Mouse (Mus musculus) layer of hippocampus, adult 9-10 months (tissue): ENCODE measurements at regions not wholly inside any gene's neighbourhood (a gene's known extent, or its start where the extent isn't known, plus 50 kb on each side); places are given as distances from the start of the nearest gene placed in this dataset.
"Not testable (repeated sequence)": the region's sequence is repeated elsewhere in the genome, so short reads cannot be mapped to it uniquely, and the experiment has no call there.

ENCODE experiments used
- DNase-seq: peaks from one replicate; pipeline ENCODE4 v3.0.0; 2022; ENCODE audit warnings: low spot score

DNA sequence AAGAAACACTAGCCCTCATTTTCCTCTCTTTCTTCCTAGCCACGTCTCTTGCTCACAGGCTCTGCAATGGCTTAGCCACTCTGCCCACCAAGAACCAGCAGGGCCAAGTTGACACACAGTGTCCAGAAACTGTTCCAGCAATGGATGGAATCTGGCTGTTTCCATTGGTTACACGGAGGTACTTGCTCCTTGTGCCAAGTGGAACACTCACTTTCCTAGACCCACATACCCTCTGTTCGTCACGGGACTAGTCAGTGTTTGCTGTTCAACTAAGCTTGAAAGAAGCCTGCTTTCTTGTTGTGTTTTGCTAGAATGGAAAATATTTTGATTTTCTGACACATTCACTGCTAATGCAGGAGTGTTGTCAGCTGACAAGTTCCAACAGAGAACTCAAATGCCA is 575.7 kb upstream of the Gulo start:
- no peak for DNase-seq

DNA sequence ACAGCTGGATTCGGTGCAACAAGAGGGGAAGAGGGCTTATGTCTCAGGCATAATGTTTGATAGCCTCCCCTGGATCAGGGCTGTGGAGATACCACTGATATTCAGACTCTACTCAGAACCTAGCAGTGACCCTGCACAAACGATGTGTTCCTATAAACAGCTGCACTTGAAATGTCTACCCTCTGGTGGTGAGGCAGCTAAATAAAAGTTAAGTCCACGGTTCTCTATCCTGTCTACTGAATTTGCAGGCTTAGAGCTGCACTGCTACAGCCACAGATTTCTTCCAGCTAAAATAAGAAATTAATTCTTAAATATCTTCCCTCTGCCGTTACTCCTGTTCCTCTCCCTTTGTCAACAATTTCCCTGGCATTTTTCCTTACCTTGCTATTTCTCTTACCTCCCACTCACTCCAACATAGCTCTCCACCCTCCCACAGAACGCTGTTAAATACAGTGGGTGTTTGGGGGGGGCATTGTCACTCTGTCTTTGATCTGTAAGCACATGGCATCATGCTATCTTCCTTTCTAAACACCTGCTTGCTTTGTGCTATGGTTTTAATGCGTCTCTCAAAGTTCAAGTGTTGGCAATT is 571.0 kb upstream of the Gulo start:
- DNase-seq, result no peak

DNA sequence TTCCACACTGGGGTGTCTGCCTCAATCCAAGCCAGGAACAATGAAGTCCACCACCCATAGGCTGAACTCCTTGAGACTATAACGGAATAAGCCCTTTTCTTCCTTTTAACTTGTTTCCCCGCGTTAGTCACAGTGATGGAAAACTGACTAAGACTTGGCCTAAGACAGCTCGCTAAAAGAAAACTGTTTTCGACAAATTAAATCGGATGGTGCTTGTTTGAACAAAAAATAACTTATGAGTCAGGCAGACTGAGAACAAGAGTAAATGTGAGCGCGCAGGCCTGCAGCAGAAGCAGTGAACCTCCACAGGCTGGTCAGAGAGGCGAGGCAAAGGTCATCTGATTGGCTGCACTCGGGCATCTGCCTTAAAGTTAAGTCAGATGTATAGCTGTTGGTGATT is 557.6 kb upstream of the Gulo start:
- DNase-seq, result no peak

DNA sequence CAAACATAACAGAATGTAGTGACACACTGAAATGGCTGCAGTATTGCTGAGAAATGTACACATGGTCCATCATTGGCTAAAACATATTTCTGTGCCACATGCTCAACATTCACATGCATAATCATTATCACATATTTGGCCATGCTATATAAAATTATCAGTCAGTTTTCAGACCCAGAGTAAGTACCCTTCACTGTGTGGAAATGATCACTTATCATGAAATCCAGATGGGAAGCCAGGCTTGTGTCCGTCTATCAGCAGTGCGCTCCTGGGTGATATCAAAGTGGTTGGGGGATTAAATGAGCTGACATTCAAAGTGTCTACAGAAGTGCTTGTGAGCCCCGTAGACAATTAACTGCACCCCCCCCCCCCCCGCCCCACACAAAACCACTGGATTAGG is 553.7 kb upstream of the Gulo start:
- DNase-seq, result no peak

DNA sequence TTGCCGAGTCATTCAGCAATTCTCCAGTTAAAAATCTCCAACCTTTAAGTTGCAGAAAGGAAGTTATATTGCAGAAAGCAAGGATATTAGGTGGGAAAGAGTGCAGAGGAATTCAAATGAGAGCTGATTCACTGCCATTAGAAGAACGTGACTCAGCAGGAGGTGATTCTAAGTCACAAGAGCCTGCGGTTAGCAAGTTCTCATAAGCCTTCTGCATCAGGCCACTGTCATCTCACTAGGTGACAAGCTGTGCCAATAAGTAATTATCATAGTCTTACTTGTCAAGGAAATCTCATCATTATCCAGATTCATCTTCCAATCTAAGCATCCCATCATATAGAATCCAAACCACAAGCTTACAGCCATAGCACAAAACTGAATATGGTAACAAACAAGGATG is 552.7 kb upstream of the Gulo start:
- DNase-seq, result no peak

DNA sequence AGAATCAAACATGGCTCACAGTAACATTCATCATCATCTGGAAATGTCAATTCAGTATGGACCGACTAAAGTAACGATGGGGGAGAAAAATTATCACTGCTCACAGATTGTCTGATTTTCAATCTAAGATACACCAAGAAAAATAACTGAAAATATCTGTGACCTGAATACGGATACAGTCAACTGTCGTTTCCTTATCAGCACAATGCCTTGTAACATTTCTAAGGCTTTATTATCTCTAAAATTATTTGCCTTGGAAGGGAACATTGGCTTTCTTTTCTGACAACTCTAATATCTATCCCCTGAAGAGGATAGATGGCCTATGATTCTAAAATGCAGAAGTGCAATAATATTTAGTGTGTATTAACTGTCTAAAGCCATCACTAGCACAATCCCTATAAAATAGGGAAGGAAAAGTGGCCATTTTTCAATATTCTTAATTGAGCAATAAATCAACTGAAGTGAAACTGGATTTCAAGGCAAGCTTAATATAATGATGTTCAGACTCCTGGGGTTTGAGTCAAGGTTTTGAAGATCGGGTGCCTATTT is 552.1 kb upstream of the Gulo start:
- no peak for DNase-seq

DNA sequence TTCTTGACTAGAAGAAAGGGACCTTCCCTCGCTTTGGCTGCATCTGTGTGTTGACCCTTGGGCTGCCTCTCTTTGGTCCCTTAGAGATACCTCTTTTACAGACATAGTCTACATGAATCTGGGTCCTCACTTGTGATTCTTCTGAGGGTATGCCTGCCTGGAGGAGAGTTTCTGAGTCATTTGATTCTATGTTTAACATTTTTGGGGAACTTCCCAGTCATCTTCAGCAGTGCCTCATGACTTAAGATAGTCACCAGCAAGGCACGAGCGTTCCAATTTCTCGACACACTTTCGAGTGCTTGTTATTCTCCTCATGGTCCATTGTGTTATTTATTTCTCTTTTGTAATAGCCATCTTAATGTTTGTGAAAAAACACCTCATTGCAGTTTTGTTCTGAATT is 549.4 kb upstream of the Gulo start:
- DNase-seq, result no peak

DNA sequence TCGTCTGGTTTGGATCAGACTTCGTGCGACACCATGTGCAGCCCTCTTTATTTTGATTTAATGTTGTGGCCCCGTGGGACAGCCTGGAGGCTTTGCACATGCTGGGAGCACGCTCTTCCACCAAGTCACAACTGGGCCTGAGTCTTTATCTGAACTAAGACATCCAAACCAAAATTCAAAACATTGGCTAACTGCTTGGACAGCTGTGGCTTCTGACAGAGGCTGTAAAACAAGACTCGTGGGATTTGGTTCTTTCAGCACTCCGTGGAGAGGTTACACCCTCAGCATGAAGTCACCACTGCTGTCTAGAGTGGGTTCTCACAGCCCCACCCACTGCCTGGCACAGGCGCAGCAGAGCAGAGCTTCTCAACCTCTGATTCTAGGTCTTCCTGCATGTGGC is 548.6 kb upstream of the Gulo start:
- DNase-seq, result no peak

DNA sequence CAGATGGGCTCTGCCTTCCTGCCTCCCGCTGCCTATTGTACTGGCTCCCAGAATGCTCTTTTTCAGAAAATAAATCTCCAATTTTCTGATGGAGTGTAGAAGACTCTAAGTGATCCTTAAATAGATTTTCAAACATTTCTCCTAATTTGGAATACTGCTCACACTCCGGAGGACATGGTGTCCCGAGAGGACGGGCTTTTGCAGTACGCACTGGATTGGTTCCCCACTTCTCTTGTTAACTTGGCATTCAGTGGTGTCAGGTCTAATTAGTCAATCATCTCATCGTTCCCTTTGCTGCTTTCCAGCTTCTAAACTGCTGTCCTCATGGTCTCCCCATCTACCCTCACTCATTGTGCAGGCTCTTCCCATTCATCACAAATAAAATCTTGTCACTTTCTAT is 529.5 kb upstream of the Gulo start:
- no peak for DNase-seq

DNA sequence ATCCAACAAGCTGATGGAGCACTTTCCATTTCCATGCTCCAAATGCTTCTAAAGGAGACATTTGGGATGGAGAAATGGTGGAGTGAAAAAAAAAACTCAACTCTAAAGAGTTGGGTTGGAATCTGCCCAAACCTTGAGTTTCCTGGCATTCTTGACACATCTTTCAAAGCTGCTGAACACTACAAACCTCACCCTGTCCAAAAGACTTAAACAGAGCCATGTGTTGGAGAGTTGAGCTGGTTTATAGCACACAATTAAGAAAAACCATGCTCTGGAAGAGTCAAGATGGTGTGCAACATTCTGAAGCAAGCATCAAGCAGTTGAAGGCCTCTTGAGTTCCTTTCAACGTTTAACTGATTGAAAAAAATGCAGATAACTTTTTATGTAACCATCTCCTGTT is 525.7 kb upstream of the Gulo start:
- DNase-seq, result no peak

DNA sequence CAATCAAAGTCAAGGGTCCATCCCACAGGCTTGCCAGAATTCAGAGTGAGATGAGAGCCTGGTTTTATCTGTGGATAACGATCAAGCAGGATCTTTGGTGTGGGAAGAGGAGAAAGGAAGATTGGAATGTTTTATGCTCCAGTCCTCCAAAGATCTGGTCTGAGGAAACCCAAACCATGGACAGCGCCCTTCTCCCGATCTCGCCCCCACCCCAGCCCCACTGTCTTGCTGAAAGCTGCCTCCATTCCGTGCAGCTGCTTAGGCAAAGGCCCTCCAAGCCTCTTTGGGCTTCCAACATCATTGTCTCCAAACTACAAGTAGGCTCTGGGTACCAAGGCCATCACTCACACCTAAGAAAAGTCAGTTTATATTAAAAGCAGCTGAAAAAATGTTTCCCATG is 519.1 kb upstream of the Gulo start:
- no peak for DNase-seq

DNA sequence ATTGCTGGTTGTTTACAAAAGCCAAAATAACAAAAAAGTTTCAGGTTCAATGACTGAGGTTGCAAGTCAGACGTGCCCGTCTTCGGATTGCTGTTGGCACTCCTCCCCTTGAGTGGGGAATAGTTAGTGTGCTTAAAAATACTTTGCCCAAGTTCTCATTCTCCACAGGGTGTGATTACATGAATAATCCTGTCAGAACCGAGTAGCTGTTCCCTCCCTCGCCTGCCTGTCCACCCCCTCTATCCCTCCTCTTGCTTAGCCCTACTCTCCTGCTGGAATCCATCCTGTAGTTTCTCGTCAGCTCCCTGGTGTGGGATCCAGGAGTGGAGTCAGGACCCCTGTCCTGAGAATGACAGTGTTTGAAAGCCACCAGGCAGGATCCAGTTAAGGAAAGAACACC is 518.1 kb upstream of the Gulo start:
- no peak for DNase-seq

DNA sequence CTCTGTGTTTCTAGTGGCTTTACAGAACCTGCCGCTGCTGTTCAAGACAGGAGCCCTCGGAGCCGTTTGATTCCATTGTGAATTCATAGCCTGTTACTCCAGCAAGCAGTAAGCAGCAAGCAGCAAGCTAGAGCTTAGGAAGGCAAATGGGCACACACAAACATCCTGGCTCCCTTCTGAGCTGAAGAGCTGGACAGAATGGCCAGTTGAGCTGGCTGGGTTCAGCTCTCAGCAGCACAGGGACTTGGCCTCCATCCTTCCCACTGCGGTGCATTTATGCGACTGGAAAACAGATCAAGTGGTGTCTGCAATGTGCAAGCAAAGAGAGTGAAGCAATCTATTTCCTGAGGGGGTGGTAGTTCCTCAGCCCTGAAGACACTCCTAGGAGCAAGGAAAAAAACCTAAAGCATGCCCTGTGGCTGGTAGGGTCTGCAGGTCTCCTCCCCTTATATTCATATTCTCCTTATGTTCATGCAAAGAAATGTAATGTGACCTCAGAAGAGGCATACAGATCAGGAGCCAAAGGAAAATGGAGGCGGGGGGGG is 513.9 kb upstream of the Gulo start:
- no peak for DNase-seq

DNA sequence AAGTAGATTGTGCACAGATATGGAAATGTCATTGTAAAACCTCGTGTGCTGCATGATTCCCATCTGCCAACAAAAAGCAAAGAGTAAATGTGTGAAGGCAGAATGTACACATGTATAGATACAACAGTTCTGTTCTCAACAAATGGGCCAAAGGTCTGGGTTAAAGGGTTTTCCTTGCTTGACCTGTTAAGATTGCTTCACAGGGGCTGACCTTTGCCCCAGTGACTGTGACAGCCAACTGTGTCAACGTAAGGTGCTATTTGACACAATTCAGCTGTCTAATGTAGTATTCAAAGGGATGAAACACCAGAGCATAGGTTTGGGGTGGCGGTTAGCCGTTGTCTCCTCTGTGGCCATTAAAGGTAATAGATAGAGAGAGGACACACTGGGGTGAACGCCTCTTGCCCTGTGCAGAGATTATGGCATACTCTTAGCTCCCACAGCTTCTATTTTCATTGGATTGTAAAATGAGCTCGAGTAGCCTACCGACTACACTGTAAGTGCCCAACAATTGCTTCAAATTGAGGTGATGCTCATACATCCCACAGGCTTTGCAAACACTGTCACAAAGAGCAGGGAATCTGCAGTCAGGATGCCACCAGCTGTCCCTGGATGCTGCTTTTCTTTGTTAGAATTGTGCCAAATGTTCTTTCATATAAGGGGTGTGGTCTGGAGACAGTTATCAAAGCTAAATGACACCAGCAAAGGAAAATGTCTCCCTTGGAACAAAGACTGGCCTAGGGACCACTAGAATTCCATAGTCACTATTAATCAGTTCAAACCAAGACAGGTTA is 513.0 kb upstream of the Gulo start:
- DNase-seq, result no peak

DNA sequence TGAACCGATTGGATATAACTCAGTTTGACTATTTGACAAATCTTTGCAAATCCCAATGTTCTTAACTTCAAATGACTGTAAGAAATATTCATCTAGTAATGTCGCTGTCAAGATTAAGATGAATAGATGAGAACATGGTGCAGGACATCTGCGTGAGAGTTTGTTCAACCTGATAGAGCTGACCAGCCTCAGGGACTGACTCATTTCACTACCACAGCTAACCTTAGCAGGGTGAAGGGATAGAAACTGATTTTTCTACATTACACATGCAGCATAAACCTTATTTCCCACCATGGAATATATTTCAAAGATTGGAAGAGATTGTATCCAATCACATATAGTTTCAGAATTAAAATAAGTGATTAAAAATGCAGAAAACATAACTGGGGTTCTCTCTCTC is 507.8 kb upstream of the Gulo start:
- no peak for DNase-seq

DNA sequence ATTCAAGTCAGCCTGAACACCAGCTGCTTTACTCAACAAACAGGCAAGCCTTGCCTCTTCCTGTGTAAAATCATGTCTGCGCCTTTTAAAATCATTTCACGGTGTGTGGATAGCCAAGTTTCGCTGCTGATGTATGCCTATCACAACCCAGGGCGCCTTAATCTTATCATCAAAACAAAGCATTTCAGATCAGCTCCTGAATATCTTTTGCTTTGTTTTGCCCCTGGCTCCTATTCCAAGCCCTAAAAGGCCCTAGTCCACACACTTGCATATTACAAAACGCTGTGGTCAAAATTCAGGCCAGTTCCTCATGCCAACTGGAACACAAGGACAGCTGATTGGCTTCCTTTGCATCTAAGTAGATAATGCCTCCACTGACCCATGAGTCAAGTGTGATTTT is 501.7 kb upstream of the Gulo start:
- DNase-seq, result no peak

DNA sequence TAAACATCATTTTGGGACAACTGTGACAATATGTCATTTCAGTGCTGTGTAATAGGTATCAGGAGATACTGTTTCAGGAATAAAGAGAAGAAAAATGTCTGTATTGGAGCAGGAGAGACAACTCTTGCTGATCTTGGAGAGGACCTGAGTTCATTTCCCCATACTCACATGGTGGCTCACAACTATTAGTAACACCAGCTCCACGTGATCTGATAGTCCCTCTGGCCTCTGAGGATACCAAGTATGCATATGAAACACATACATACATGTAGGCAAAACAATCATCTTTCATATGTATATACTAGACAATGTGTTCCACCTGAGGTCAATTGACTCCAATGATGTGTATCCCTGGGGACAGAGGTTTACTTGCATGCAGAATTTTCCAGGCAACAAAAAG is 501.2 kb upstream of the Gulo start:
- no peak for DNase-seq

DNA sequence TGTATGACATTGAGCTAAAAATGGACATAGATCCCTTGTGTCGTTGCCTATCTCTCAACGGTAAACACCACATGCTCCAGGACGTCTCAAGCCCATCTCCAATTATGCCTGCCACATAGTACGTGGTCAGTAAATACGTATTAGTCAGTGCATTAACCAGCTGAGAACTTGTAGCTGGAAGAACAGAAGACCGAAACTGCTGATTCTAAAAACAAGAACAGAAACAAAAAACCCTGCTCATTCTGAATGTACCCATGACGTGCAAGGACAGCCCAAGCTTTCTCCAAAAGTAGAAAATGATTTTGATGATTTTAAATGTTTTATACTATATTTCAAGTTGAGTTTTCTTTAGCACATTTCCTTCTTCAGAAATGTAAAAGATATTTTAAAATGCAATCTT is 500.7 kb upstream of the Gulo start:
- no peak for DNase-seq

DNA sequence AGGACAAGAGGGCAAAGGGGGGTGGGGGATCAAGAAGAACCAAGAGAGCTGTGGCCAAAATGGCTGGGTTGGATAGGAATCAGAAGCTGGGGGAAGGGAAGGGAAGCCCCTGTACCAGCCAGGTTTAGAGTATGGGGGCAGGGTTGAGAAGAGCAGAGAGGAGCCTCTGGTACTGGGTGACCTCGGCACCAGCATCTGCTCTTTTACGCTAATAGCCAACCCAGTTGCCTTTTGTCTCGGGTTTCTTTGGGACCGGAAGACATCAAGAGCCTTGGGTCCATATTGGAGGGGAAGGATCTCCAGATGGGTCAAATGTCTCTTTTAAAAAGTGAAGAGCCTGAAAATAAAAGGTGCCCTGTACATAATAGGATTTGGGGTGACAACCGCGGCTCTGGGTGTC is 493.0 kb upstream of the Gulo start:
- DNase-seq, result no peak

DNA sequence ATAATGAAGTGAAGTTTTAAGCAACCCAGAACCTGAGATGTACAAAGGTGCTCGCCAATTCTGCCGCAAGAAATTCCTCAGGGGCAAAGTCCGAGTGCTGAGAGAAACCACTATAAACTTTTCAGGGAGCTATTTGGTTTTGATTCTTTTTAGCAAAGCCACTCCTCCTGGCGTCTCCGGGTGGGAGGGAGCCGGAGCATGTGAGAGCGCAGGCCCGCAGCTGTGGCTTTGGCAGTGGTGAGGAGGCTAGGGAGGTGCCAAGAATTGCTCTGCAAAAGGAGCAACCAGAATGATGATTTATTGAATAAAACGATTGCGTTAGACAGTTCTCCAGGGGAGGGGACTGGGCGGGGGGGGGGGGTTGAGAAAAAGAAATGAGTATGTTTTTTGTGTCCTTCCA is 490.9 kb upstream of the Gulo start:
- no peak for DNase-seq

DNA sequence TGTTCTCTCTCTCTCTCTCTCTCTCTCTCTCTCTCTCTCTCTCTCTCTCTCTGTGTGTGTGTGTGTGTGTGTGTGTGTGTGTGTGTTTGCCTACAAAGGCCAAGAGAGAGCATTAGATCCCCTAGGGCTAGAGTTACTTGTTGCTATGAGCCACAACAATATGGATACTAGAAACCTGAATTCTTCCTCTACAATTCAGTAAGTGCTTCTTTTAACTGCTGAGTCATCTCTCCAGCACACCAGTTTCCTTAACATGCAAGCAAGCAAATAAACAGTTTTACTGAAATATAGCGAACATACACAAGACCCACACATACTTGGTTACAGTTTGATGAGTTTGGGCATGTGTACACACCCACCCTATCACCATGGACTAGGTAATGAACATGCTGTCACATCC is 486.1 kb upstream of the Gulo start:
- DNase-seq, result no peak

DNA sequence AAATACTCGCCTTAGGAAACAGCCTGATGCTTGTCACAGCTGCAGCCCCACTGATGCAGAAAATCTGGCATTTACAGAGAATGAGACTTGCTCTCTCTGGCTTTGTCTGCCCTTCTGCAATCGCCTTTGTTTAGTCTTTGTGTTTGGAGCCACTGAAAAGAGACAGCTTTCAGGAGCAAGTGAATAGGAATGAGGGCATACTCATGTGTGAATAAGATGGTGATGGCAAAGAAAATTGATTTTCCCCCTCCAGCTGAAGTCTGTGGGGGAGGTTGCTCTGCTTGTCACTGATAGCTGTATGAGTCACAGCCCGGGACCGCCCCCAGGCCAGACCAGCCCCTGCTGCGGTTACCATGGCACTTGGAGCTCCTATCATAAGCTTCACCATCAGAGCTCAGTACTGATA is 485.5 kb upstream of the Gulo start:
- peak; percentile 77 for DNase-seq

DNA sequence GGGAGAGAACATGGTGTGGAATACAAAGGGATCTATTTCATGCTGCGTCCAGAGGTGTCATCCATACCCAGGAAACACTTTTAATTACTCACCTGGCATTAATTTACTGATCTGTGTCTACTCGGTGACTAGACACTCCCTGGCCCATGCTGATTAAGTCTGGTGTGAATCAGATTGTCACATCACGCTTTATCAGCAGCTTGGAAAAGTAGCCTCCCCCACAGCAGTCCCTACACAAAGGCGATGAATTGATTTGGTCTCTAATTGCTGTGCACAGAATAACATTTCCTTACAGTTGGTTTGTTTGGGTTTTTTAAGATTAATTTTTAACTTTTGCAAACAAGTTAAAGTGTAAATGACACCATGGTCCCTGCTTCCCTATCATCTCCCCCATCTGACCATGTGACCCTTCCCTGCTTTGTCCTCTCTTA is 484.7 kb upstream of the Gulo start:
- no peak for DNase-seq

DNA sequence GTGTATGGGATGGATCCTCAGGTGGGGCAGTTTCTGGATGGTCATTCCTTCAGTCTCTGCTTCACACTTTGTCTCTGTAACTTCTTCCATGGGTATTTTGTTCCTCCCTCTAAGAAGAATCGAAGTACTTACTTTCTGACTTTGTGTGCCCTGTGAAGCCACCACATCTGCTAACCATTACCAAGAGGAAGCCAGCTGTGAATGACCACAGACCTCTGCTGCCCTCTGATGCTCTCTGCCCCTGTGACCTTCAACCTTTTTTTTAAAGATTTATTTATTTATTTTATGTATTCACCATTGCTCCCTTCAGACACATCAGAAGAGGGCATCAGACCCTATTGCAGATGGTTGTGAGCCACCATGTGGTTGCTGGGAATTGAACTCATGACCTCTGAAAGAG is 475.7 kb upstream of the Gulo start:
- not testable (repeated sequence) for DNase-seq
